Mouse (Mus musculus) spleen, adult 10 weeks (tissue): ENCODE measurements around the gene Tab1. TPM values are rescaled to one million over a fixed set of nuclear protein-coding genes. Genes with fewer than 3 reads are reported as not detected.

Experiments used
- polyA plus RNA-seq: library from polyadenylated mRNA; stranded (reverse); fragments of 350-450 nt; fragmentation: Illumina TruSeq; extraction: RNeasy Lipid Tissue Mini Kit (QIAGEN cat#74804); gene quantifications from one replicate; pipeline ENCODE4 v1.2.3, GENCODE M21; 2015; ENCODE audit warnings: low replicate concordance; ENCODE audit not compliant: insufficient read depth

The Tab1 gene
- polyA plus RNA-seq, result 5.5 TPM

DNA sequence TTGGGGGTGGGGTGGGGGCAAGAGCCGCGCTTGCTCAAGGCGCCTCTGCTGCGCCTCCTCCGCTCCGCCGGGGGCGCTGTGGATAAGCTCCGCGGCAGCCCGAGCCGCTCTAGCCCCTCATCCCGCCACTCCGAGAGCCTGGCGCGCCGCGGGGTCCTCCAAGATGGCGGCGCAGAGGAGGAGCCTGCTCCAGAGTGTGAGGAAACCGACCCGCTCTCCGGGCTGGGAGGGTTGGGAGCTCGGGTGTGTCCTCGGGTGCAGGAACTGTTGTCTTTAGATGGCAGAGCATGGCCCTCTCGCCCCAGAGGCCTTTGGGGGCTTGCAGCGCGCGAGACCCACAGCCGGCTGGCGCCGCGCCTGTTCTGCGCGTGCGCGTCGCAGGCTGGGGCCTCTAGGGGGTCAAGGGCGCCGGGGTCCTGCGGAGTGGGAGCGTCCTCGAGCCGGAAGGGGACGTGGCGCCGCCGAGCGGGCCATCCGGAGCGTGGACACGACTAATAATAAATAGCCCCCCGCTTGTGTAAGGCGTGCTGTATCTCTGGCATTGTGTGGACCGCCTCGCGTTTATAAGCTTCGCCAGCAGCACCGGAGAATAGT is at the start of gene Tab1:
Tab1 (plus strand) TSS at position 135 of the 594 bp plus-strand sequence.

DNA sequence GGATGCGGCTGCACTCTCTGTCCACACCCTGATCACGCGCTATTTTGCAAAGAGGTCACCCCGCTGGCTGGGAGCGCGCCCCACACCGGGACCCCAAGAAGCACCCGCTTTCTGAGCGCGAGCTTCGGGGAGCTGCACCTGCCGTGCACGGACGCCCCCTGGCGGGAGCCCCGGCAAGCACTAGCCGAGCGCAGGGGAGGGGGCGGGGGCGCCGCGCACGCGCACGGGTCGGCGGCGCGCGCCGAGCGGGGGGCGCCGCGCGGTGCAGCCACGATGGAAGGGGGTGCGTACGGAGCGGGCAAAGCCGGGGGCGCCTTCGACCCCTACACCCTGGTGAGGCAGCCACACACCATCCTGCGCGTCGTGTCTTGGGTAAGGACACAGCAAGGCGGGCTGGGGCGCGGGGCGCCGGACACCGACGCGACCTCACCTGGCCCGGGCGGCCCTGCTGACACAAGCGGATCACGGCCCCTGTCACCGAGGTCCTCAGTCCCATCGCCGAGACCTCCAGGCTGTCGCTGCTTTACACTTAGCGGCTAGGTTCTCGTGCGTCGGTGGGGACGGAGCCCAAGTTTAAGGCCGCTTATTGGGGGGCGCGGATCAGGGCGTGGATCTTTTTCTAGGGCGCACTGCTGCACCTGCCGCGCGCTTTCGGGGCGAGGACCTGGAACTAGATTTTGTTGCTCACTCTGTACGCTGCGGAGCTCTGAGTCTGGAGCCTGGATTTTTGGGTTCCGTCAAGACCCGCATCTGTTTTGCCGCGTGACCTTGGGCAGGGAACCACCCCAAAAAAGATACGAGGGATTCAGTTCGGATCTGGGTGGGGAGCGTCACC is 41.6 kb upstream of the Tab1 start, which contains the start of the genes Syngr1 and Rpl3:
Syngr1 (plus strand) TSS at position 214 of the 835 bp plus-strand sequence.
Rpl3 (minus strand) TSS at position 748 of the 835 bp plus-strand sequence.

DNA sequence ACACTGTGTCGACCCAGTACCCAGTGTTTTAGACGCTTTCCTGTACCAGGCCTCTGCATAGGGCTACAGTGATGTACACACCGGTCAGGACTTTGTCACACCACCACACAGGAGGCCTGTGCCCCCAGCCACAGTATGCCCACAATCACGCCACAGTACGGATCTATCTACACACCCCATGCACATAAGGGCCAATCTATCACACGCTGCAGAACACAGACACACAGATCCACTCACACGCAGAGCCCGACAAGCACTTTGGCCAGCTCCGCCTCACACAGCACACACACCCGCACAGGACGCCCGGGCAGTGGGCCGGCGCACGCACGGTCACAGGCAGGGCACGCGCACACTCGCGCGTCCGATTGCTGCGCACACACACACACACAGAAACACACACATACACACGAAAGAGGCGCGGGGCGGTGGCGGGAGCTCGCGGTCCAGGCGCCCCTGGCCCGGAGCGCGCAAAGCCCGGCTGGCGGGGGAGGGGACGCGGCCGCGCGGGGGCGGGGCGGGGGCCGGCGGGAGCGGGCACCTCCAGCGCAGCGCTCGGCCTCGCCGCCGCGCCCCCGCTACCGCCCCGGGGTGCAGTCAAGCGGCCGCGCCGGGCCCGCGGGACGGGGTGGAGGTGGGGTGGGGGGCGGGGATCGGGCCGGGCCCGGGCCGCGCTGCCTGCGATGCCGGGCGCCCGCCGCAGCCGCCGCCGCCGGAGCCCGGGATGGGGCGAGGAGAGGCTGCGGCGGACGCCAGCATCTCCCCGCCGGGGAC is 40.3 kb downstream of the Tab1 start, which contains the start of gene Mgat3:
Mgat3 (plus strand) TSS at position 721 of the 771 bp plus-strand sequence.

Other genes with a start within 250 kb of the Tab1 start
- 616 TPM for gene Apobec3, start 241.5 kb upstream of the Tab1 start, polyA plus RNA-seq
- 65.1 TPM for gene Cbx7, start 162.0 kb upstream of the Tab1 start, polyA plus RNA-seq
- gene Pdgfb, start 118.2 kb upstream of the Tab1 start, polyA plus RNA-seq, result 4.6 TPM
- gene Syngr1, start 41.8 kb upstream of the Tab1 start, polyA plus RNA-seq, result 0.41 TPM
- 1,491 TPM for gene Rpl3, start 41.3 kb upstream of the Tab1 start, polyA plus RNA-seq
- gene Mgat3, start 40.6 kb downstream of the Tab1 start, polyA plus RNA-seq, result 4.2 TPM
- gene Mief1, start 100.9 kb downstream of the Tab1 start, polyA plus RNA-seq, result 17.5 TPM
- gene AC140267.1, start 102.7 kb downstream of the Tab1 start, polyA plus RNA-seq, result not detected
- 179 TPM for gene Atf4, start 122.1 kb downstream of the Tab1 start, polyA plus RNA-seq
- gene Rps19bp1, start 131.2 kb downstream of the Tab1 start, polyA plus RNA-seq, result 16.5 TPM
- gene Cacna1i, start 154.1 kb downstream of the Tab1 start, polyA plus RNA-seq, result 11.5 TPM